Mouse (Mus musculus) left cerebral cortex, postnatal 4 days (tissue): ENCODE data around the gene Chchd3. TPM values are rescaled to one million over a fixed set of nuclear protein-coding genes. Genes with fewer than 3 reads are reported as not detected.

Experiments used
- DNase-seq: peaks from one replicate; pipeline ENCODE4 v3.0.0-alpha.2; 2022
- intact Hi-C: fragments of 180-260 bp; cut with DNase I; formaldehyde crosslinking; loops from one replicate; pipeline ENCODE4 v1.15.1; 2025
- total RNA-seq, 2 experiments: library from RNA; stranded (reverse); gene quantifications; 2 replicates each; pipeline ENCODE4 v1.2.3; 2021

The Chchd3 gene
- total RNA-seq, 2 experiments from 2014 or later = 80.6 to 82.2 TPM

DNA sequence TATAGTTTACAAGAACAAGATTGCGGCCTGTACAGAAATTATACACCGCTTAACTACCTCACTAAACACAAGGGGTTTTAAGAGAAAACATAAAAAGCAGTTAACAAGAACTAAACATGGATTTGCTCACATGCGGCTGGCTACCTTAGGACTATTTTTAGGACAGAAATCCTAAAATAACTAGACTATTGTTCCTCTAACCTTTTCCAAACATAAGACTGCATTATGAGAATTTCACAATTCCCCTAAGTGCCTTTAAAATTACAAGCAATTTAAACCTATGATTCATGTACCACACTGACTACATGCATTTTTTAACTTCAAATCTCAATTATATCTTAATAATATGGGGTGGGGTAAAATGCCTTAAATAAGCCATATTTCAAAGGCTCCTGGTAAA, 123.3 kb downstream of the Chchd3 start:
- intact Hi-C loops = no loop called here
- DNase-seq = no peak

DNA sequence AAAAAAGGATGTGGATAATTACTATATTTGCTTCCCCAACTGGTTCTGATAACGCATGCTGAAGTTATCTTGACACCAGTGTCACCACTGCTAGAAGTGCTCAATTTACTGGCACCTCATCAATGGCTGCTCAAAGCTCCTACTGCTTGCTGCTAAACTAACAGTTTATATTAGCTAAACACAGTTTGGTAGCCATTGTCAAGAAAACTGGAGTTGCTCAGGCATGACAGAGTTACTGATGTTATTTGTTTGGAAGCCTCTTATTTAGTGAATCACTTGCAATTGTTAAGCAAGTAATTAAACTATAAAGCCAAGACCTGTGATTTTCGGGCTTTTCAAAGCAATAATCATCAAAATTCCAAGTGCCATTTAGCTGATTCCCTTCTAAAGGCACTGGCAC, 123.7 kb downstream of the Chchd3 start:
- intact Hi-C loops = no loop called here
- DNase-seq = no peak

DNA sequence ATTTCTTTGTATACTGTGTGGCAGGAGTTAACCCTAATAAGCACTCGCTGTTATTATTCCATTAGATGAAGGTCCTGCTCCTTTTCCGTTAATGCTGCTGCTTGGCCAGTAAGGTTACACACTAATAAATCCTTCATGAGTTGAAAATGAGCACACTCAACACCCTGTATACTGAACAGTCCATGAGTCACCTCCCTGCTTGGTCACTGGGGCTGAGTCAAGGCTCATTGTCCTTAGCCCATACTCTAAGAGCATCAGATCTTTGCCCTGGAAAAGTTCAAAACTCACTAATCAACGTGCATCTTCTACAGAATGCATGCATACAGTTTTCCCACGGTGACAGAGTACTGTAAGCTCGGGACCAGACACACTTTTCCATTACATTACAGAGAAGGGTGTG, 124.5 kb downstream of the Chchd3 start:
- intact Hi-C loops = no loop called here
- no peak for DNase-seq

DNA sequence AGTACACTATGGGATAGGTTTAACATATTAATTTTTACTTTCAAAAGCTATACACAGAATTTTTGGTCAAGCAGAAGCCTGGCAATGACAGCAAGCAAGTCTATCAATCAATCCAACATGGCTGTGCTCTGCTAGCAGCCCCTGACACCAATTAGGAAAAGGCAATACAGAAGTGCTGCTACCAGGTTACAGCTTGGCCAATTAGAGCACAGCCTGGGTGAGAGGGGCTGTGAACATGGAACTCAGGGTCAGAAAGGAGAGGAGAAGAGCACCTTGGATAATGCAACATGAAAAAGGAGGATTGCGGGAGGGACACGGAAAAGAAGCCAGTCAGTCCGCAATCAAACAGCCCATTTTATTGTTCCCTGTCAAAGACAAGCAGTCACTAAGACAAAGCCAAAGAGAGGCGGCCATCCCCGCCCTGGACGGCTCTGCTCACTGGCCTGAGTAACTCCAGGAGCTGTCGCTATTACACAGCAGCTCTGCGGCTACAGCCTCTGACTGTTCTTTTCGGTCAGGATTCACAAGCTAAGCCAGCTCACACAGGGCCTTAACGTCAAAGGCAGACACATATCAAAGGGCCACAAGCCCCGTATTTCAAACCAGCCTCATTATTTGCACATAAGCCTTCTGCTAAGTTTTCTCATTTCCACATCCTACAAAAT, 128.8 kb downstream of the Chchd3 start:
- DNase-seq = no peak

DNA sequence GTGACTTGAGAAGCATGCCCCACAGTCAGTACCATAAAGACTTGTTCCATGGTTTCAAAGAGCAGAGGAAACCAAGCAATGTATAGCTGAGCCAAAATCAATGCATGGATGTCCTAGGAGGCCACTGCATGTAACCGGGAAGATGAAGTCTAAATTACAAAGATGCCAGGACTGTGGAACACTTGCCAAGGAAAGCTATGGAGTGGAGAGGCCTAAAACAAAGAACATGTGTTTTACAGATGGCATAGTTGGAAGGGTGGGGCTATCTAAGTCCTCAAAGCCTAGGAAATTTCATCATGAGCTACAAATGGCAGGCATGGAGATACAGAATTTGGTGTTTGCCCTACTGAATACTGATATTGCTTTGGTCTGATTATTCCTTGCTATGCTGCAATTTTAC, 137.7 kb downstream of the Chchd3 start:
- no peak for DNase-seq
- intact Hi-C loops = no loop called here

More for the DNA sequence above, 128.8 kb downstream of the Chchd3 start:
- intact Hi-C loops = no loop called here

DNA sequence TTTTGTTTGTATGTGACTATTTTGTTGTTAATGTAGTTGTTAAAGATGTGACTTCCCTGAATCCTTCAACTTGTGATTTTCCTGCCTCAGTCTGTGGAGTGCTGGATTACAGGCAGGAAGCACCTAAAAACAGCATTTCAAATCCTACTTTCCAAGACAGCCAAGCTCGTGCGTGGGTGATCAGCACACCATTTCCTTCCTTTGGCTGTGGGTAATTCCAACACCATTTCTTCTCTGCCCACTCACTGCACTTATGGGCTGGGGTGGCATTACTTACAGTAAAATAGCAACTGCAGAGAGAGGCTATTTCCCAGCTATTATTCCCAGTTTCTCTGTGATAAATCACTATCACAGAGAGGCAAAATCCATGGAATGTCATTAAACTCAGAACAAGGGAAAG, 140.0 kb downstream of the Chchd3 start:
- intact Hi-C loops = no loop called here
- DNase-seq = no peak

DNA sequence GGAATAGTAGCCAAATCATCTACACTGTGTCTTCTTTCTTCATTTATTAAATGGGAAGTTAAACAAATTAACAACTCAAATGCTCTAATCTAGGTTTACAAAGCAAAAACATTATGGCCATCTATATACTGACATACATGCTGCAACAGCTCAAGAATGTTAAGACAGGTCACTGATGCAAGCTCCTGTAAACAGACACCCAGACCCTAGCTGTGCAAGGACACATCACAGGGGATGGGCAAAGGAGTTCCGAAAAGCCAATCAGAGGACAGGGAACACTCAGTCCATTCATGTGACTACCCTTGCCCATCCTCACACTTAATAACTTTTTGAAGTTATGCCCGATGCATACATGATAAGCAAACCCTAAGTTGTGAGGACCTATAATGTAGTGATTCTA, 149.4 kb downstream of the Chchd3 start:
- intact Hi-C loops = no loop called here
- no peak for DNase-seq

DNA sequence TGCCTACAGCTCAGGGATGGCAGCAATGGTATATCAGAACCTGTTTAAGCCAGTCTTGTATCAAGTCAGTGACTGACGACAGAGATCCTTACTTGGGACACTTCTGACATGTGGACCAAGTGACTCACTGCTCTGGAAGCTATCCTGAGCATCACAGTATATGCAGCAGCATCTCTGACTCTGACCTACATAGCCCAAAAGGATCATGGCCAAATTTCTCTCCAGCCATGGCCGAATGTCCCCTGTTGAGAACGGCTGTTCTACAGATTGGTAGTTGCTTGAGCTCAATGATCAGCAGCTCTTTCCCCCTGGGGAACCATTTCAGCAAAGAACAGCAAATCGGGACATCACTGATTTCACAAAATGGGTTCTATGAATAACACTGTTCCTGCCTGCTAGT, 161.0 kb downstream of the Chchd3 start:
- intact Hi-C loops = no loop called here
- no peak for DNase-seq

DNA sequence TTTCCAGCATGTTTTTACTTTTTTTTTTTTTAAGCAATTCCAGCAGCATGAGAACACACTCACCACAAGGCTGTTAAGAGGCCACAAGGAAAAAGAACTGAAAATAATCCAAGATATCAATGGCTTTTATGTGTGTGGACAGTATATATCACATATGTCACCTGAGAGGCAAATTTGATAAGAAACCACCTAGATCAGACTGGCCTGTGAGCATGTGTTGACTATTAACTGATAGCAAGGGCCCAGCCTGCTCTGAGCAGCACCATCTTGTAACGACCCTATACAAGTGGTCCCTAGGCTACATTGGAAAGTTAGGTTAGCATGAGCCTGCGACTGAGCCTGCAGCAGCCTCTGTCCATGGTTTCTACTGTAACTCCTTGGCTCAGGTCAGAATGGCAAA, 166.0 kb downstream of the Chchd3 start:
- no peak for DNase-seq
- intact Hi-C loops = no loop called here

DNA sequence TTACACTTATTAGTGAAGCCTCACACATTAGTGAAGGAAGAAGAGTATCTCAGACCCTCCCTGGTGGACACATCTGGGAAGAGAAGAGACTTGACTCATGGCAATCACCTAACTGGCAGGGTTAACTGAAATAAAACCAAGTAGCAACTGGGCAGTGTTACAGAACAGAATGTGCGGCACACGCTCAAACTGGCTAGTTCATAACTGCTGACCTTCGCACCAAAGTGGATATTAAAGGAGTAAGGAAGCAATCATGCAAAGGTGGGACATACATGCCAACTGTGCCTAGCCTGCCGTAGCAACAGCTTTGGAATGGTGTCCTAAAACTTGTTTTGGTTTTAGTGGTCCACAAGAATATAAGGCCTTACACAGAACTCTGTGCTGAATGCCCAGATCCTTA, 169.3 kb downstream of the Chchd3 start:
- DNase-seq = no peak
- intact Hi-C loops = no loop called here

DNA sequence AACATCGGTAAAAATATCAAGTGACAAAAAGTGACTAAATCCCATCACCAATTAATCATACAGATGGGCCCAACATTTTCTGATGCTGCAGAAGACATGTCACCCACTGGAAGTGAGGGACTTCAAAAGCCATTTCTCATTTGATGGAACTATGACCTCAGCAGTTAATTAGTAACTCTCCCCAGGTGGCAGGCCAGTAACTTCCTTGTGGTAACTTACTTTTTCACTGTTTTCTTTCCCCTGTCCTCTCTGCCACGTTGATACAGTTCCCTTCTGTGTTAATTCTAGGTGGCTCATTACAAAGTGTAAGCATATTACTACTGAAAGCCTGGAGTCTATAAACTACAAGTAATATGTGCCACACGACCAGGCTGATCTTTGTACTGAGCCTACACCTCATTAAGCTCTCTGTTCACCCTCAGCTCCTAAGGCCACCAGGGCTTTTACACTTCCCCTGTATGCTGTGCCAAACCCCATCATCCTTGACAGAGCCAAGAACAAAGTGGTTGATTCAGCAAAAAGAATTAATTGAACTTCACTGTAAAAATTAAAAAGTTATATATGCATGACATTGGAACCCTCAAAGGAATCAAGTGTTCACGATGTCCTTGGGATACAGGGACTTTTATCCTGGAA, 171.0 kb downstream of the Chchd3 start:
- intact Hi-C loops = loop anchor here (10.0 kb wide), 1 partner anchor 1366 kb away; no protein-coding TSS in a partner anchor
- no peak for DNase-seq

DNA sequence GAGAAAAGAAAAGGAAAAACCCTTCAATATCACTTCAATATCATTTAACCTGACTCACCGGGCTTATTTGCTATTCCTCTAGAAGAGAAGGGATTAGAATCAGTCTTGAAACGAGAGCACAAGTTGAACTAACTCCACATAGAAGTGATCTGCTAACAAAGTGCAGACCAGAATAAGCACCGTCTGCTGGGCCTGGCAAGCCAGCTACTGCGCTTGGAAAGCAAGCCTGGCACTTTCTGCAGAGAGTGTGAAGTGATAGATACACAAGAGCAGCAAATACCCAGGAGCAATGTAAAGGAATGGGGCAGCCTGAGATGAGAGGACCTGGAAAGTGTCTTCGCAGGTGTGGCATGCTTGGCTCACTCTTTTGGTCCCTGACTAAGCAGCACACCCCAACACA, 181.5 kb downstream of the Chchd3 start:
- no peak for DNase-seq
- intact Hi-C loops = no loop called here

DNA sequence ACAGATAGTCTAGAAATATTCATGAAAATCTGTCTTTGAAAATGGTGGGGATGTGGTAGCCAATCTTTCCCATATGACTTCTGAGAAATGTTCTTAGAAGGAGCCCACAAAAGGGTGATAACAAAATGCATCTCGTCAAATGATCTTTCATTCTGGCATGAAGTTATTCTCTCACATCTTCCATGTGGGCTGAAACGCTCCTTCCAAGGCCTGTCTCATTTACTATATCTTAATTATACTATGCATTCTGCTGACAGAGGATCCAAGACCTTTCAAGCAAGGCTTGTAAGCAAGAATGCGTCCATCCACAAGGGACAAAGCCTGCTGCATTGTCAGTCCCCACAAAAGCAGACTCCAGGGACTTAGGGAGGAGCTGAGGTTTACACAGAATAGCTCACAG, 185.9 kb downstream of the Chchd3 start:
- intact Hi-C loops = no loop called here
- no peak for DNase-seq

DNA sequence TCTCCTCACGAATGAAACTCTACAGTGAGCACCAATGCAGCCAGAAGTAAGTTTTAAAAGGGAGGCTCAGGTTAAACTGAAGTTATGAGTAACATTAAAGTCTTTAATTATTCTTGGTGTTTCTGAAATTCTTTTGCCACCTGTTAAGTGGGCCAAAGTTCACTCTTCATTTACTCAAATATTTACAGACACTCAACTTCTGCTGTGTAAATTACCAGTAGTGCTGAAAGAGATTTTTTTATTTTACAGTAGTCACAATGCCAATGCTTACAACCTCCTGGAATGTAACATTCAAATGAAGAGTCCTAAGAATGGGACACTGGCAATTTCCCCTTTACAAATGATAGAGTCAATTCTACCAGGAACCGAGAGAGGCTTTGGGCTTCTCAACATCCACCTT, 187.3 kb downstream of the Chchd3 start:
- DNase-seq = no peak
- intact Hi-C loops = no loop called here

DNA sequence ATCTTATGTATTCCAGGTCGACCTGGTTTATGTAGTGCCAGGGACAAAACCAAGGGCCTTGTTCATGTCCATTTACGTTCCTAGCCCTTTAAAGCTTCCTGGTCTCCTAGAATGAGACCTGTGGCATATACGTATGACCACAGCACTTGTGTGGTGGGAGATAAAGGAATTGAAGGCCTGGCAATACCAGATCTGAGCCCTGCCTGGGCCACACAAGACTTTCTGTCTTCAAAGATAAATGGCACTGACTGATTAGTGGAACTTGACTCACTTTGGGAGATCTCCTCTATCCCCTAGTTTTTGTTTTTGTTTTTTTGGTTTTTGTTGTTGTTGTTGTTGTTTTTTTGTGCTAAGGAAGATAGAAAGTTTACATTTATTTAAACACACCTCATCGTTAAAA, 209.1 kb downstream of the Chchd3 start:
- DNase-seq = no peak
- intact Hi-C loops = no loop called here

DNA sequence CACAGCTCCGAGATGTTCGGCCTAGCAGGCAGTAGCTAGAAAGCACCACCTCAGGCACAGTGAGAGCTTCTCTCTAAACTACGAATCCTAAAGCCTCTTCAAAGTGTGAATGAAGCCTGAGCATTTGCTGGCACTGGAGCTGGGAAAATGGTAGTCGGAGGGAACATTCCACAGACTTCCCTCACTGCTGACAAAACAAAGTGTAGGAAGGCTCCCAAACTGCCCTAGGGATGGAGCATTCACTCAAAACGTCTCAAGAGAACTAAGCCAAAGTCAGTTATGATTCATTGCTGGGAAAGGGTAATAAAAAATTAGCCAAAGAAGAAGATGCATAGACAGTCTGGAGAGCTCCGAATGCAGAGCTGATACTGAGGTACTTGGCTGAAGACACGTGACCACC, 211.1 kb downstream of the Chchd3 start:
- no peak for DNase-seq
- intact Hi-C loops = no loop called here

DNA sequence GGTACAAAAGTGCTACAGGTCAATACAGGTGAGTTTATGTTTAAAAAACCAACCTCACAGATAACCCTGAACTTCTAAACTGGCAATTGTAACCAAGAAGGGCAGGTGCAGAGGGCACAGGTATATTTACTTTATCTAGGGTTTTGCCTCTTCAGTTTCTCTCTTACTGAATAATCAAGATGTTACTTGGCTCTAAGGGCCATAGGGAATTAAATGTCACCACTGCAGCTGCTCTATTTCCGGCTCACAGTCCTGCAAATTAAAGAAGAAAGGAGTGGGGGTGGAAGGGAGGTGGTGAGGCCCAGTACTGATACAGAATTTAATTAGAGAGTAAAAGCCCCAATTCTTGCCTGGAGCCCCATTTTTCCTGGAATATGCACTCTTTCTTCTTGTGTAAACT, 214.6 kb downstream of the Chchd3 start:
- DNase-seq = no peak
- intact Hi-C loops = no loop called here

DNA sequence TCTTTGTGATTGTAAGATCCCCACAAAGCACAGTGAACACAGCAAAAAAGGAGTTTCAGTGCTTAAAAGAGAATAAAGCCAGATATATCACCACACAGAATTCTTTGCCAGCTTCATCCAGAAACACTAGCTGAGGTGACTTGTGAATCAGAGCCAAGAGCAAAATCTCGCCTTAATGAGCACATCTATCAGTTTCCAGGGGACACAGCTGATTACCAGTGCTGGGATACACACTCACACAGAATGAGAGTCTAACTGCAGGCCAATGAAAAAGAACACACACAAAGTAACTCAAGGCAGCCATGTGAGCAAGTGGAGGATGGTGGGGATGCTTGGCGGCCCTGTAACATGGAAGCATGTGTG, 222.1 kb downstream of the Chchd3 start:
- DNase-seq = no peak
- intact Hi-C loops = no loop called here

DNA sequence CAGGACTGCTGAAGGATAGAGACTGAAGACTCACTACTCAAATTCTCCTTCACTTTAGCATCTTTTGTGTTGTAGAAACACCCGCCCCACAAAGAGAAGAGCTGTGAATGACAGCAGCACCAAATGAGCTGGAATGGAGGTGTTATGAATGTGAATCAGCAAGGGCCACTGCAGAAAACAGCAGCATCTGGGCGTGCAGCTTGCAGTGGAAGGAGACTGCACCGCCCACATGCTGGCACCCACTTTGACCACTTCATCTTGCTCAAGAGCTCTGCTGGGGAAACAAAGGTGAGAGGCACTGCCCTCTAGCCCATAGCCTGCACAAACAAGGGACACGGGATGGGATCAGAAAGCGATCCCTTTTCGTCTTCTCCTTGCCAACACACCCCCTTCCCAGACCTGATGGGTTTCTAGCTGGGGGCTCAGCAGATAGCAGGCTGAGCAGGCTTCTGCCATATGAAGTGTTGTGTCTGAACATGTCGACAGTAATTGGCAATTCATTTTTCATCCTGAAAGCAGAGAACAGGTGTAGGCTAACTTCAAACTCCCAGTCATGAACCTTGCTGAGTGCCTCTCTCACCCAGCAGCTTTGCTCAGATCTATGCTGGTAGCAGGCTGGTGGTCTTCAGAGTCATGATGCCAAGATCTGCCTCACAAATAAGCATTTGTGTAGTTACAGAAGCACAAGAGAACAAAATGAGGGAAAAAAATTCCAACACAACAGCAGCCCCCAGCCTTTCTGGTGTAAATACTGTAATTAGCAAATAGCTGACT, 222.7 kb downstream of the Chchd3 start:
- no peak for DNase-seq
- intact Hi-C loops = no loop called here

DNA sequence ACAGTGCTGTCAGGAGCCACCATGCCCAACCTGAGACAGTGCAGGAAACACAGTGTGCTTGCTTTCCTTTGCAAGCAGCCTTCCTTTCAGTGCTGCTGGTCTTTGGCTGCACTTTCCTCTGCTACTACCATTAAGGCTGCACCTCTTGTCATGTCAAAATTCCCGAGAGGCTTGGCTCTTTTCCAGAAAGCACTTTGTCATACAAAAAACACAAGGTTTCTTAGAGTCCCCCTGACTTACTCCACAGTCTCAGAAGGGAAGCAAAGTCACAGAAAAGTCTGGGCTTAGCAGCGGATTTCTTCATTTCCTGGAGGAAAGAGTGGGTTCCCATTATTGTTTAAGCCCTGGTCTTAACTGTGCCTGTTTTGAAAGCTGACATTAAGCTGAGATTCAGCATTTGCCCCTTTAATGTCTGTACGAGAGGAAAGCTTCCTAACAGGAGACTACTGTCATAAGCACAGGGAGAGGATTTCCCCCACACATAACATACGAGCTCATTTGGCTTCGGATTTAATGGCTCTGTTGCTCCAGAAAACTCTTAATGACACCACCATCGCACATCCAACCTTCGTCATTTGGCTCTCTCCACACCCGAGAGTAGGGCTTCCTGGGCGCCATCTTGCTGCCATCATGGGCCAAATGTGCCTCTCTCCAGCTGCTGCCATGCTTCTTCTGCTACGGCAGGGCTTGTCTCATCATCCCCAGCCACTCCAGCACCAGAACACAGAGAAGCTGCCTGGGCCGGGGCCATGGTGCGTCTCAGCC, 236.0 kb downstream of the Chchd3 start:
- no peak for DNase-seq
- intact Hi-C loops = no loop called here

DNA sequence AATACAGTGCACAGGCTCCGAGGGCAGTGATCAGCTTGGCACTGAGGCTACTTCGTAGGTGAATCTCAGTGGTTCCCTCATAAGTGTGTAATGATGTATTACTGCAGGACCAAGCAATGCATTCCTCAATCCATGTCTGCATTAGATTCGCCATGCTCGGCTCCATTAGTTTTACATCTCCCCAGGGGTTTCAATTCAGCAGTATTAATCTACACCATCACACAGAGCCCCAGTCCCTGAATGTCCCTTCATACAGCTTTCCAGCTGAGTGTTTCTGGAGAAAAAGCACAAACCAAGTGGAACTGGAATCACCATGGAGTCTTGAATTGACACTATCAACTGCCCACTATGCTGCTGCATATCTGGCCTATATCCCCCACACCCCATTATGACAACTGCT, 241.1 kb downstream of the Chchd3 start:
- intact Hi-C loops = no loop called here
- no peak for DNase-seq
